Mouse (Mus musculus) heart, postnatal 10 days (tissue): ENCODE data around the gene Tmem213. TPM values are rescaled to one million over a fixed set of nuclear protein-coding genes. Genes with fewer than 3 reads are reported as not detected.

ENCODE experiments used
- DNase-seq, 2 experiments: peaks; one replicate each; pipeline ENCODE4 v3.0.0; 2021
- intact Hi-C: fragments of 180-260 bp; cut with DNase I; formaldehyde crosslinking; loops from one replicate; pipeline ENCODE4 v1.15.1; 2025
- total RNA-seq, 2 experiments: library from RNA; stranded (reverse); gene quantifications; 2 replicates each; pipeline ENCODE4 v1.2.3; 2021

Tmem213 gene
- total RNA-seq, 2 experiments from 2014 or later: not detected

GRCm38 (mm10) chr6:38109871-38110270 lies 816 bp downstream of the Tmem213 start:
- intact Hi-C loops: no loop called here
- DNase-seq: no peak

GRCm38 (mm10) chr6:38110859-38111258 lies 1.8 kb downstream of the Tmem213 start:
- intact Hi-C loops: no loop called here
- DNase-seq: no peak

- DNase-seq: no peak
- intact Hi-C loops: no loop called here
These were observed 7.2 kb downstream of the Tmem213 start for GRCm38 (mm10) chr6:38116107-38116770.

GRCm38 (mm10) chr6:38118341-38118740 lies 9.3 kb downstream of the Tmem213 start:
- intact Hi-C loops: no loop called here
- DNase-seq: no peak

GRCm38 (mm10) chr6:38120681-38121371 lies 11.8 kb downstream of the Tmem213 start:
- intact Hi-C loops: no loop called here
- no peak for DNase-seq

- DNase-seq: no peak
- intact Hi-C loops: no loop called here
These were observed 12.8 kb downstream of the Tmem213 start for GRCm38 (mm10) chr6:38121843-38122242.

- peak in 1 of 2 experiments; percentile 42 for DNase-seq
- intact Hi-C loops: no loop called here
These were observed 13.7 kb downstream of the Tmem213 start for GRCm38 (mm10) chr6:38122791-38123190.

- intact Hi-C loops: no loop called here
- DNase-seq: peak in 1 of 2 experiments; percentile 40
These were observed 14.6 kb downstream of the Tmem213 start for GRCm38 (mm10) chr6:38123471-38124206.

- intact Hi-C loops: no loop called here
- DNase-seq: no peak
These were observed 15.3 kb downstream of the Tmem213 start, which contains the start of gene Atp6v0a4 for GRCm38 (mm10) chr6:38124207-38124835. Gene Atp6v0a4 (minus strand): TSS chr6:38124586.

GRCm38 (mm10) chr6:38124882-38125281 lies 15.8 kb downstream of the Tmem213 start:
- intact Hi-C loops: no loop called here
- no peak for DNase-seq

GRCm38 (mm10) chr6:38125462-38125861 lies 16.4 kb downstream of the Tmem213 start:
- intact Hi-C loops: no loop called here
- no peak for DNase-seq

- DNase-seq: peak in 1 of 2 experiments; percentile 46
- intact Hi-C loops: no loop called here
These were observed 19.1 kb downstream of the Tmem213 start for GRCm38 (mm10) chr6:38128115-38128514.

- DNase-seq: no peak
These were observed 20.8 kb downstream of the Tmem213 start for GRCm38 (mm10) chr6:38129883-38130282.

GRCm38 (mm10) chr6:38131801-38132231 lies 22.8 kb downstream of the Tmem213 start:
- DNase-seq: peak; percentile 76 to 78
- intact Hi-C loops: loop anchor here (5.0 kb wide), 1 partner anchor 60 kb away; no protein-coding TSS in a partner anchor

More at GRCm38 (mm10) chr6:38129883-38130282, 20.8 kb downstream of the Tmem213 start:
- intact Hi-C loops: loop anchor here (5.0 kb wide), 1 partner anchor 58 kb away; no protein-coding TSS in a partner anchor

- peak; percentile 74 to 75 for DNase-seq
- intact Hi-C loops: loop anchor here (5.0 kb wide), 1 partner anchor 63 kb away; no protein-coding TSS in a partner anchor
These were observed 25.9 kb downstream of the Tmem213 start for GRCm38 (mm10) chr6:38134806-38135559.

- intact Hi-C loops: no loop called here
- no peak for DNase-seq
These were observed 30.0 kb downstream of the Tmem213 start for GRCm38 (mm10) chr6:38139086-38139485.

GRCm38 (mm10) chr6:38140402-38140801 lies 31.3 kb downstream of the Tmem213 start:
- intact Hi-C loops: no loop called here

GRCm38 (mm10) chr6:38144161-38144998 lies 35.3 kb downstream of the Tmem213 start:
- intact Hi-C loops: no loop called here
- peak; percentile 86 for DNase-seq

More at GRCm38 (mm10) chr6:38140402-38140801, 31.3 kb downstream of the Tmem213 start:
- no peak for DNase-seq
